Mouse (Mus musculus) embryonic fibroblast, embryonic 13.5 days (primary cell): ENCODE measurements around the gene Fbrs. TPM values are rescaled to one million over a fixed set of nuclear protein-coding genes. Genes with fewer than 3 reads are reported as not detected.
"Not testable (repeated sequence)": the region's sequence is repeated elsewhere in the genome, so short reads cannot be mapped to it uniquely, and the experiment has no call there.

ENCODE experiments used
- H3K27ac ChIP-seq: 2 replicates; pipeline ENCODE4 v1.5.1; 2012; ENCODE audit warnings: low read length, control low read depth, inconsistent platforms; ENCODE audit not compliant: insufficient read depth
- H3K4me1 ChIP-seq: 2 replicates; pipeline ENCODE4 v1.6.1; 2011; ENCODE audit warnings: low read length; ENCODE audit not compliant: control insufficient read depth, insufficient read depth
- H3K4me3 ChIP-seq: 2 replicates; pipeline ENCODE4 v1.5.1; 2011; ENCODE audit warnings: mild to moderate bottlenecking, control low read depth, low read length; ENCODE audit not compliant: insufficient read depth
- CTCF ChIP-seq: IDR thresholded peaks from 2 replicates; pipeline ENCODE4 v1.5.1; 2011; ENCODE audit warnings: mild to moderate bottlenecking, control low read depth, low read length, moderate library complexity, borderline replicate concordance; ENCODE audit not compliant: insufficient read depth
- POLR2A ChIP-seq: IDR thresholded peaks from 2 replicates; pipeline ENCODE4 v1.6.1; 2011; ENCODE audit warnings: low read depth, mild to moderate bottlenecking, control low read depth, low read length, moderate library complexity
- polyA plus RNA-seq: library from polyadenylated mRNA; stranded (reverse); fragments of >200 nt; gene quantifications from 2 replicates; pipeline ENCODE4 v1.2.4, GENCODE M21; 2011; ENCODE audit warnings: low read depth; ENCODE audit not compliant: missing spikeins, insufficient read length

Gene Fbrs
- polyA plus RNA-seq, 1 experiment = 54.2 TPM

- no peak overlapping the region for H3K4me3 ChIP-seq
- no peaks in the 10 kb centered on the region for H3K4me1 ChIP-seq
- H3K27ac ChIP-seq = no peak overlapping the region
- no peak for TF ChIP-seq CTCF
- no peak for TF ChIP-seq POLR2A
Measured at GRCm38 (mm10) chr7:127494648-127495047, 15.6 kb downstream of the Fbrs start.

DNA sequence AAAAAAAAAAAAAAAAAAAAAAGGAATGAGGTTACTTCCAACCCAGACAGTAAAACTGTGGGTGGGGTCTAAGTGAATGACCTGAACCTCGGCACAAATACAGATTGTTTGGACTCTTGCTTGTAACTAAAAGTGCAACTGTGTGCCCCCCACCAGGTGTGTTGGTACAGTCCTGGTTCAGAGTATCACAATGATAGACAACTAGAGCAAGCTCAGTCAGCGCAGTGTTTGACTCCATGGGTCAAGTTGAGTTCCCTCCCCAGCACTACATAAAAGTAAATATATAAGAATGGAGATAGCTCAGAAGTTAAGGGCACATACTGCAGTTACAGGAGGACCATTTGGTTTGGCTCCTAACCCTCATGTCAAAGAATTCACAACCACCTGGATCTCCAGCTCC is 18.4 kb downstream of the Fbrs start:
- Histone ChIP-seq H3K4me3 (no peak overlapping the region), H3K27ac (no peak overlapping the region), H3K4me1 (no peaks in the 10 kb centered on the region)
- no peak for TF ChIP-seq CTCF
- TF ChIP-seq POLR2A = no peak

- H3K27ac ChIP-seq = no peak overlapping the region
- H3K4me1 ChIP-seq = no peaks in the 10 kb centered on the region
- no peak overlapping the region for H3K4me3 ChIP-seq
- no peak for TF ChIP-seq CTCF
- TF ChIP-seq POLR2A = no peak
Measured at GRCm38 (mm10) chr7:127498407-127498806, 19.4 kb downstream of the Fbrs start.

DNA sequence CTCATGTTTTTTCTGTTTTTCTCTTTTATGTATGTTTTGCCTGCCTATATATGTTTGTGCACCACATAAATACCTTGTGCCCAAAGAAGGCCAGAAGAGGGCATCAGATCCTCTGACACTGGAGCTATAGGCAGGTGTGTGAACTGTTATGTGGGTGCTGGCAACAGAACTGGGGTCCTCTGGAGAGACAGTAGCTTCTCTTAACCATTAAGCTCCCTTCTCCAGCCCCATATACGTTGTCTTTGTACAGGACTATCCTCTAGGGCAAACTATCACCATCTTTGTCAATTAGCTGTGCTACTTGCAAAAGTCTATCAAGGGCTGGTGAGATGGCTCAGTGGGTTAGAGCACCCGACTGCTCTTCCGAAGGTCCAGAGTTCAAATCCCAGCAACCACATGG is 29.3 kb downstream of the Fbrs start:
- no peak overlapping the region for H3K4me3 ChIP-seq
- H3K27ac ChIP-seq = no peak overlapping the region
- H3K4me1 ChIP-seq = no peaks in the 10 kb centered on the region
- TF ChIP-seq CTCF (no peak), POLR2A (no peak)

- H3K27ac ChIP-seq, H3K4me1 ChIP-seq, H3K4me3 ChIP-seq: not testable (repeated sequence)
Measured at GRCm38 (mm10) chr7:127509830-127510229, 30.8 kb downstream of the Fbrs start.

GRCm38 (mm10) chr7:127511241-127511640 is 32.2 kb downstream of the Fbrs start:
- no peak for TF ChIP-seq CTCF
- no peak for TF ChIP-seq POLR2A
- Histone ChIP-seq H3K27ac (peak overlapping the region; percentile 38), H3K4me3 (peak overlapping the region; percentile 73), H3K4me1 (peaks cover 2% of the 10 kb centered on the region; the same call in 1 of the 2 replicates)

DNA sequence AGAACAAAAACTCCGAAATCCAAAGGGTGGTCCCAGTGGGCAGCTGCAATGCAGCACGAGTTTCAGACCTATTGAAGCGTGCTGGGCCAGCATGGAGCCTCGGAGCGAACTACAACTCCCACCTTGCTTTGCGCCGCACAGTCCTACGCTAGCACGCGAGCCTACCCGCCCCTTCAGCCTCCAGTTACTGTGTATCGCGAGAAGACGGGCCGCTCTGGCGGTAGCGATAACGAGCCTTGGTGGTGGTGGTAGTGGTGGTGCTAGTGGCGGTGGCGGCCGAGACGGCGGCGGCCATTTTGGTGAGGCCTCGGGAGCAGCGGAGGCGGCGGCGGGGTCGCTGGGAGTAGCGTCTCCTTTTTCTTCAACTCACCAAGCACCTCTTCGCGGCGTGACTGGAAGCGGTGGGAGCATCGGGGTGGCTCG is 32.8 kb downstream of the Fbrs start, which contains the start of gene Srcap:
TSS of gene Srcap (plus strand) at position 176 of the 423 bp plus-strand sequence.
- H3K4me3 ChIP-seq = peak within 1 kb of the TSS; percentile 73
- TF ChIP-seq POLR2A = peak; percentile 92
- no peak for TF ChIP-seq CTCF
- H3K4me1 ChIP-seq = peaks cover 2% of the 10 kb centered on the region; the same call in 1 of the 2 replicates
- peak within 1 kb of the TSS; percentile 93 for H3K27ac ChIP-seq

DNA sequence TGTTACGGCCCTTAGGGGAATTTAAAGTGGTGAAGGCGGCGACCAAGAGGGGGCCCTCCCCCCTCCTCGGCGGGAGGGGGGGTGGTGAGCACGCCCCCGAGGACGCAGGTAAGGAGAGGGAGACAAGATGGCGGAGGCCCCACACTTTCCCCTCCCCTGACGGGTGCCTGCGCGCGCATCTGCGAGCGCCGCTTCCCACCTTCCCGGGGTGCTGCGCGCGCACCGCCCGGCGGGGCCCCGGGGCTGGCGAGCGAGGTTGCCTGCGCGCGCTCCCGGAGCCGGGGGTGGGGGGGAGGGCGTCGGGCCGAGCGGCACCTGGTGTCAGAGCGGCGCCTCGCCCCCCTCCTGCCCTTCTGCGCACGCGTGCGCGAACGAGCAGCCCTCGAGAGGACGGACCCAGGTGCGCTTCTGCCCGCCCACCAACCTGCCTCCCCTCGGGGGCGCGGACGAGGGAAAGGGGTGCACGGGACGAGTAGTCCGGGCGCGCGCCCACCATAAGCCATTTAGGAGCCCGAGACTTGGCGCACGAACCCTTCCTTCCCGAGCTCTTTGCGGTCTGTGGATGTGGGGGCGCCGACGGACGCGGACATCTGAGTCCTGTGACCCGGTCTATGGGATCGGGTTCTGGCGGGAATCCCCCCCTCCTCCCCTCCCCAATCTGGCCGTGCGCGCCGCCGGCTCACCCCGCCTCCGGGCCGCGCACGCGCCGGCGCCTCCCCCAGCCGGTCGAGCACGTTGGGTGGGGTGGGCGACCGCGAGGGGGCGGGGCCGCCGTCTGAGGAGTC is 33.4 kb downstream of the Fbrs start:
- Histone ChIP-seq H3K4me1 (peaks cover 2% of the 10 kb centered on the region; the same call in 1 of the 2 replicates), H3K4me3 (peak overlapping the region; percentile 73), H3K27ac (peak overlapping the region; percentile 93)
- TF ChIP-seq POLR2A (peak; percentile 48; the same call in 1 of the 2 replicates), CTCF (no peak)

DNA sequence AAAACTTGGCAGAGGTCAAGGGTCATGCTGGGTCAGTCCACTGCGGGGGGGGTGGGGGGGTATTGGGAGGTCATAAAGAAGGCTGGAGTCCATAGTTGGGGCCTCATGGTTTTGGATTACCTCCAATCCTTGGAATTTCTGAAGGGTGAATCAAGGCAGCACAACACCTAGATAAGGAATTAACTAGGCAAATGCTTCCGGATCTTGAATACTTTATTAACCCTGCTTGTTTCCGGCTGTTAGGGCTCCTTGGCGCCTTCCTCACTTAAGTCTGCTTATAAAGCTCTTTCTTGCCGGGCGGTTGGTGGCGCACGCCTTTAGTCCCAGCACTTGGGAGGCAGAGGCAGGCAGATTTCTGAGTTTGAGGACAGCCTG is 34.0 kb downstream of the Fbrs start:
- Histone ChIP-seq H3K27ac (peak overlapping the region; percentile 30), H3K4me1 (peaks cover 2% of the 10 kb centered on the region; the same call in 1 of the 2 replicates), H3K4me3 (peak overlapping the region; percentile 73)
- TF ChIP-seq POLR2A (no peak), CTCF (no peak)

- Histone ChIP-seq H3K4me1 (peaks cover 2% of the 10 kb centered on the region; the same call in 1 of the 2 replicates), H3K4me3 (peak overlapping the region; percentile 73), H3K27ac (peak overlapping the region; percentile 30; the same call in 1 of the 2 replicates)
- TF ChIP-seq CTCF (no peak), POLR2A (no peak)
Measured at GRCm38 (mm10) chr7:127513781-127514180, 34.8 kb downstream of the Fbrs start.
